Mouse (Mus musculus) C2C12 (cell line): ENCODE measurements around the gene Cntnap2.

Experiments used
- CEBPB ChIP-seq: IDR thresholded peaks from one replicate; pipeline ENCODE4 v1.6.1; 2011; ENCODE audit warnings: low read depth, mild to moderate bottlenecking, control low read depth, moderate library complexity
- CTCF ChIP-seq: IDR thresholded peaks from one replicate; pipeline ENCODE4 v1.5.1; 2011; ENCODE audit not compliant: control insufficient read depth, insufficient read depth, insufficient read length
- MAX ChIP-seq: IDR thresholded peaks from one replicate; pipeline ENCODE4 v1.6.1; 2011; ENCODE audit warnings: mild to moderate bottlenecking, control low read depth
- MYOD1 ChIP-seq: IDR thresholded peaks from one replicate; pipeline ENCODE4 v1.6.1; 2011; ENCODE audit warnings: low read depth; ENCODE audit not compliant: control insufficient read depth, insufficient read length
- MYOG ChIP-seq: IDR thresholded peaks from one replicate; pipeline ENCODE4 v1.6.1; 2011; ENCODE audit not compliant: control insufficient read depth, insufficient read length; ENCODE audit errors: extremely low read depth
- USF1 ChIP-seq: IDR thresholded peaks from one replicate; pipeline ENCODE4 v1.6.1; 2011; ENCODE audit warnings: low read depth, mild to moderate bottlenecking, control low read depth, moderate library complexity

- no peak for TF ChIP-seq CTCF
- TF ChIP-seq USF1 = no peak
- TF ChIP-seq MAX = no peak
- TF ChIP-seq MYOD1 = no peak
- TF ChIP-seq CEBPB = no peak
- TF ChIP-seq MYOG = no peak
Observed at GRCm38 (mm10) chr6:46362156-46362555, 1303.0 kb downstream of the Cntnap2 start.
